8 mouse cellular contexts compared by ENCODE assay signal in the genomic region with DNA sequence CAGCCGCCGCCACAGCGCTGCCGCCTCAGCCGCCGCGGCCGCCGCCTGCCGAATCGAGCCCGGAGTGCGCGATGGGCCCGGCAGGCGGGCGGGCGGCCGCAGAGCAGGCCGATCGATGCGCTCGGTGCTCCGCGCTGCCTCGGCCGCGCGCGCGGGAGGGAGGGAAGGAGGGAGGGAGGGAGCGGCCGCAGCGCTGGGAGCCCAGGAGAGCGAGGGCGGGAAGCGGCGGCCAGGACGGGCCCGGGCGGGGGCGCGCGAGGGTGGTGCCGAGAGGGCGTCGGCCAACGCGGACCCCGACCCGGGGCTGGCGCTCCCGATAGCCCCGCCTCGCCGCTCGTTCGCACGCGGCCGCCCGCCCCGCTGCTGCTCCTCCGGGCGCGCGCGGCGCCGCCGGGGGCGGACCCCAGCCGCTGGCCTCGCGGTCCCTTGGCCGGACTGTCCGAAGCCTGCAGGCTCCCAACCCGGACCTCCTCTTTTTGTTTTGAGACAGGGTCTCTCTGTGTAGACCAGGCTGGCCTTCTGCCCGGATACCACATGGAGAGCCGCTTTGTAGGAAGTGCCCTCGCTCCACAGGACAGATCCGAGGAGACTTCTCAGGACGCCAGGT. TPM values are rescaled to one million over a fixed set of nuclear protein-coding genes. Genes with fewer than 3 reads are reported as not detected.
DNase-seq lines count a peak whose midpoint lies in the region; ATAC-seq and TF ChIP-seq lines count a peak whose summit lies in the region.

A gene (minus strand): TSS at position 55 of the 607 bp plus-strand sequence.

- ATAC-seq in forebrain, embryonic 16.5 days, result peak; percentile 90
- peak; percentile 96 for ATAC-seq in lung, embryonic 14.5 days (ENCODE audit: insufficient read depth)

- TF ChIP-seq POLR2A in olfactory bulb, adult 2 months (IDR thresholded peaks at IDR 0.05; ENCODE audit: insufficient read depth, low read depth, low read length), result peak; percentile 71
- peak; percentile 62; the same call in 1 of the 2 replicates for TF ChIP-seq POLR2A in thymus, adult 2 months (IDR thresholded peaks at IDR 0.05; ENCODE audit: control insufficient read depth, extremely low read depth, insufficient read depth, low read length, poor library complexity)

- intact Hi-C loops in heart, postnatal 36 days (cut with DNase I), result loop anchor here (2.0 kb wide), 1 partner anchor 91 kb away; no protein-coding TSS in a partner anchor

- peak; percentile 84 for DNase-seq in ES-E14 (ENCODE audit: low read depth, low spot score)
- DNase-seq in cerebellum, adult 11-12 months, result peak; percentile 89
- peak; percentile 93 to 94 for DNase-seq in heart, postnatal 36 days
- DNase-seq in layer of hippocampus, adult 2 months (ENCODE audit: low spot score in 2 of 2), result peak; percentile 82 to 91
- DNase-seq in lung, embryonic 14.5 days, result peak; percentile 97
- DNase-seq in thymus, adult 2 months, result peak; percentile 91

- peaks cover 0 to 2% of the 10 kb centered on the region in 2 experiments; a peak in 1 of 4 replicates for H3K4me1 ChIP-seq in ES-E14 (ENCODE audit: control insufficient read depth in 2 of 2, insufficient read depth in 2 of 2, low read length in 2 of 2, poor library complexity in 1 of 2)
- H3K4me1 ChIP-seq in forebrain, embryonic 16.5 days (replicated peaks; ENCODE audit: control insufficient read depth, insufficient read depth, low read length), result peaks cover 14% of the 10 kb centered on the region
- H3K4me1 ChIP-seq in lung, embryonic 14.5 days (ENCODE audit: insufficient read depth), result no peaks in the 10 kb centered on the region
- peaks cover 4% of the 10 kb centered on the region for H3K4me1 ChIP-seq in olfactory bulb, adult 2 months (ENCODE audit: control insufficient read depth, insufficient read depth, low read length)
- H3K4me1 ChIP-seq in thymus, adult 2 months (replicated peaks; ENCODE audit: control insufficient read depth, insufficient read depth, low read length), result peaks cover 11% of the 10 kb centered on the region

- TF ChIP-seq CTCF in layer of hippocampus, adult 2 months (conservative IDR thresholded peaks at IDR 0.05), result no peak
- TF ChIP-seq CTCF in lung, embryonic 14.5 days (IDR thresholded peaks at IDR 0.05; ENCODE audit: low read depth), result no peak
- TF ChIP-seq CTCF in olfactory bulb, adult 2 months (IDR thresholded peaks at IDR 0.05; ENCODE audit: insufficient read depth, low read depth, low read length), result no peak
- TF ChIP-seq CTCF in thymus, adult 2 months (IDR thresholded peaks at IDR 0.05; ENCODE audit: borderline replicate concordance, control insufficient read depth, extremely low read depth, insufficient read depth, low read length, poor library complexity), result 0 out of 2 replicates have a peak, but pooled peaks have one; percentile 33

- H3K4me2 ChIP-seq in forebrain, embryonic 16.5 days (ENCODE audit: low read length), result peak within 1 kb of the TSS; percentile 77
- H3K4me2 ChIP-seq in lung, embryonic 14.5 days, result peak within 1 kb of the TSS; percentile 86

- no peaks in the 10 kb centered on the region for H3K9me3 ChIP-seq in ES-E14 (ENCODE audit: control insufficient read depth, insufficient read depth, low read depth, low read length)
- no peaks in the 10 kb centered on the region for H3K9me3 ChIP-seq in forebrain, embryonic 16.5 days (ENCODE audit: control insufficient read depth, low read length)
- no peaks in the 10 kb centered on the region for H3K9me3 ChIP-seq in lung, embryonic 14.5 days (ENCODE audit: low read depth, low read length)

- WGBS in forebrain, embryonic 16.5 days, result 0% methylated on average over 27 of the region's 83 CpGs
- 0% methylated on average over 68 of the region's 83 CpGs for WGBS in lung, embryonic 14.5 days
- 2% methylated on average over 62 of the region's 83 CpGs for WGBS in olfactory bulb, adult 2 months
- under 1% methylated on average over 80 of the region's 83 CpGs for WGBS in thymus, adult 2 months

- H3K4me3 ChIP-seq in ES-E14 (ENCODE audit: insufficient read depth in 1 of 2, low read depth in 1 of 2, low read length in 2 of 2, poor library complexity in 1 of 2, severe bottlenecking in 1 of 2), result peak within 1 kb of the TSS; percentile 95 to 99
- peak within 1 kb of the TSS; percentile 93 for H3K4me3 ChIP-seq in forebrain, embryonic 16.5 days (replicated peaks; ENCODE audit: low read length)
- H3K4me3 ChIP-seq in layer of hippocampus, adult 2 months, result peak within 1 kb of the TSS; percentile 87
- peak within 1 kb of the TSS; percentile 95 for H3K4me3 ChIP-seq in lung, embryonic 14.5 days (ENCODE audit: low read depth, low read length)
- H3K4me3 ChIP-seq in olfactory bulb, adult 2 months (ENCODE audit: insufficient read depth, low read depth, low read length), result peak within 1 kb of the TSS; percentile 65
- H3K4me3 ChIP-seq in thymus, adult 2 months (ENCODE audit: control insufficient read depth, insufficient read depth, low read length), result peak within 1 kb of the TSS; percentile 99

- H3K36me3 ChIP-seq in ES-E14 (ENCODE audit: control insufficient read depth, insufficient read depth, low read length, poor library complexity, severe bottlenecking), result peaks cover 2% of the 10 kb centered on the region
- H3K36me3 ChIP-seq in forebrain, embryonic 16.5 days (ENCODE audit: control insufficient read depth, insufficient read depth), result 0 out of 2 replicates have a peak, but pooled peaks cover 2% of the 10 kb centered on the region
- H3K36me3 ChIP-seq in lung, embryonic 14.5 days (ENCODE audit: insufficient read depth), result peaks cover 13% of the 10 kb centered on the region; the same call in 1 of the 2 replicates
- no peaks in the 10 kb centered on the region; the same call in 1 of the 2 replicates for H3K36me3 ChIP-seq in thymus, adult 2 months (ENCODE audit: control insufficient read depth, insufficient read depth, low read length)

- no peaks in the 10 kb centered on the region for H3K27me3 ChIP-seq in forebrain, embryonic 16.5 days (replicated peaks; ENCODE audit: control insufficient read depth, insufficient read depth, low read length)
- no peaks in the 10 kb centered on the region for H3K27me3 ChIP-seq in lung, embryonic 14.5 days (ENCODE audit: insufficient read depth, low read length)
- no peaks in the 10 kb centered on the region for H3K27me3 ChIP-seq in thymus, adult 2 months (ENCODE audit: control insufficient read depth, insufficient read depth, low read length)

- H3K27ac ChIP-seq in ES-E14 (ENCODE audit: insufficient read depth, low read depth, low read length, poor library complexity, severe bottlenecking), result peak within 1 kb of the TSS; percentile 92
- peak within 1 kb of the TSS; percentile 84 for H3K27ac ChIP-seq in forebrain, embryonic 16.5 days (ENCODE audit: low read length)
- H3K27ac ChIP-seq in layer of hippocampus, adult 2 months, result peak within 1 kb of the TSS; percentile 86
- peak within 1 kb of the TSS; percentile 84 for H3K27ac ChIP-seq in lung, embryonic 14.5 days (ENCODE audit: low read depth)
- peak within 1 kb of the TSS; percentile 45 for H3K27ac ChIP-seq in olfactory bulb, adult 2 months (ENCODE audit: insufficient read depth, low read depth, low read length)
- H3K27ac ChIP-seq in thymus, adult 2 months (ENCODE audit: control insufficient read depth, insufficient read depth, low read length), result peak within 1 kb of the TSS; percentile 62

- in situ Hi-C loops in ES-E14 (cut with MboI; ENCODE audit: low sequenced_read_pairs in 2 of 2, unreplicated experiment in 2 of 2), result loop anchor here in 1 of 2 experiments (10.0 kb wide), 1 partner anchor 95 kb away; no protein-coding TSS in a partner anchor

- H3K9ac ChIP-seq in ES-E14 (ENCODE audit: insufficient read depth, low read depth, low read length, poor library complexity, severe bottlenecking), result peak within 1 kb of the TSS; percentile 99
- H3K9ac ChIP-seq in forebrain, embryonic 16.5 days (replicated peaks; ENCODE audit: low read depth, low read length), result peak within 1 kb of the TSS; percentile 90
- peak within 1 kb of the TSS; percentile 94 for H3K9ac ChIP-seq in lung, embryonic 14.5 days

TF ChIP-seq in ES-E14, 5 proteins besides CTCF, POLR2A, EP300 and RAD21:
- TF ChIP-seq MAFK (IDR thresholded peaks at IDR 0.05; ENCODE audit: insufficient read depth, low read depth, low read length) (no peak), CHD2 (IDR thresholded peaks at IDR 0.05; ENCODE audit: low read depth, low read length) (no peak), ZNF384 (IDR thresholded peaks at IDR 0.05; ENCODE audit: low read depth, low read length) (no peak), ZC3H11A (IDR thresholded peaks at IDR 0.05; ENCODE audit: borderline replicate concordance, low read depth, low read length) (no peak), HCFC1 (IDR thresholded peaks at IDR 0.05; ENCODE audit: borderline replicate concordance, insufficient read depth, low read length) (peak; percentile 81)

RNA-seq across cellular contexts. Expression of the gene that starts here (rescaled TPM):
- 29.3 and 32.0 TPM in 2 replicates for total RNA-seq in ES-E14 (2012; rRNA removed)
- polyA plus RNA-seq in forebrain, embryonic 16.5 days (2015; fragmentation: Nextera tagmentation; extraction: Ambion mirVana), result 127 and 130 TPM in 2 replicates
- 10 to 100 TPM; 29.2 to 32.5 TPM for total RNA-seq in heart, postnatal 36 days (2021)
- 10 to 100 TPM; 69.7 to 73.6 TPM for total RNA-seq in layer of hippocampus, adult 2 months (2021)
- polyA plus RNA-seq in lung, embryonic 14.5 days (2014; fragmentation: Nextera tagmentation; extraction: Ambion mirVana), result 110 and 116 TPM in 2 replicates
- polyA plus RNA-seq in olfactory bulb, adult 2 months (2012; ENCODE audit: insufficient read depth, insufficient read length, low replicate concordance, missing spikeins), result 261 and 295 TPM in 2 replicates
- polyA plus RNA-seq in thymus, adult 2 months (2012; rRNA removed), result 30.3 and 36.2 TPM in 2 replicates

Comparison
In these comparisons a context has a peak if more than half of its experiments do, and no peak if none do; other contexts are left out.
1. Peak in every context shown above with its lines: DNase-seq, ATAC-seq, H3K4me3 ChIP-seq and H3K27ac ChIP-seq.